Mouse (Mus musculus): ENCODE results near the gene Abcc4. TPM values are rescaled to one million over a fixed set of nuclear protein-coding genes. Genes with fewer than 3 reads are reported as not detected.
"Not testable (repeated sequence)": the region's sequence is repeated elsewhere in the genome, so short reads cannot be mapped to it uniquely, and the experiment has no call there.

Gene Abcc4
- polyA plus RNA-seq, 1 experiment from 2014 or later = 2.0 TPM

- 94% methylated on average over 5 of the region's 5 CpGs for WGBS
- H3K36me3 ChIP-seq = no peaks in the 10 kb centered on the region
- peaks cover 5% of the 10 kb centered on the region; the same call in 1 of the 2 replicates for H3K4me1 ChIP-seq
- no peak overlapping the region for H3K4me2 ChIP-seq
- H3K27me3 ChIP-seq = no peaks in the 10 kb centered on the region
- no peak overlapping the region for H3K27ac ChIP-seq
- H3K4me3 ChIP-seq = no peak overlapping the region
- no peak for ATAC-seq (ENCODE audit: insufficient number of reproducible peaks, insufficient read depth, low FRiP score, low TSS enrichment, low read depth)
- no peak overlapping the region for H3K9ac ChIP-seq
- no peaks in the 10 kb centered on the region for H3K9me3 ChIP-seq
Measured at GRCm38 (mm10) chr14:118565696-118566095, 140.3 kb downstream of the Abcc4 start.

GRCm38 (mm10) chr14:118563570-118563969, 142.4 kb downstream of the Abcc4 start:
- Histone ChIP-seq H3K9ac (no peak overlapping the region), H3K36me3 (no peaks in the 10 kb centered on the region), H3K9me3 (no peaks in the 10 kb centered on the region), H3K27me3 (no peaks in the 10 kb centered on the region), H3K4me2 (no peak overlapping the region), H3K4me1 (peaks cover 5% of the 10 kb centered on the region; the same call in 1 of the 2 replicates), H3K27ac (no peak overlapping the region), H3K4me3 (no peak overlapping the region)
- WGBS = 84% methylated on average over 8 of the region's 8 CpGs
- ATAC-seq (ENCODE audit: insufficient number of reproducible peaks, insufficient read depth, low FRiP score, low TSS enrichment, low read depth) = no peak

- H3K27ac ChIP-seq = no peak overlapping the region
- no peak for ATAC-seq (ENCODE audit: insufficient number of reproducible peaks, insufficient read depth, low FRiP score, low TSS enrichment, low read depth)
- no peak overlapping the region for H3K4me3 ChIP-seq
Measured at GRCm38 (mm10) chr14:118552901-118553475, 153.0 kb downstream of the Abcc4 start.

GRCm38 (mm10) chr14:118552390-118552789, 153.6 kb downstream of the Abcc4 start:
- Histone ChIP-seq H3K9ac (no peak overlapping the region), H3K4me2 (peak overlapping the region; percentile 55; the same call in 1 of the 2 replicates), H3K9me3 (no peaks in the 10 kb centered on the region), H3K4me3 (no peak overlapping the region), H3K27me3 (peaks cover 10% of the 10 kb centered on the region; the same call in 1 of the 2 replicates), H3K36me3 (no peaks in the 10 kb centered on the region), H3K4me1 (peaks cover 24% of the 10 kb centered on the region), H3K27ac (peak overlapping the region; percentile 51; the same call in 1 of the 2 replicates)
- ATAC-seq (ENCODE audit: insufficient number of reproducible peaks, insufficient read depth, low FRiP score, low TSS enrichment, low read depth) = no peak
- WGBS = 56% methylated on average over 5 of the region's 5 CpGs

More at GRCm38 (mm10) chr14:118552901-118553475, 153.0 kb downstream of the Abcc4 start:
- H3K27me3 ChIP-seq = peaks cover 10% of the 10 kb centered on the region; the same call in 1 of the 2 replicates
- H3K9ac ChIP-seq = no peak overlapping the region
- 72% methylated on average over 20 of the region's 20 CpGs for WGBS
- no peaks in the 10 kb centered on the region for H3K36me3 ChIP-seq
- peaks cover 27% of the 10 kb centered on the region for H3K4me1 ChIP-seq
- H3K4me2 ChIP-seq = no peak overlapping the region
- H3K9me3 ChIP-seq = no peaks in the 10 kb centered on the region

GRCm38 (mm10) chr14:118551725-118552285, 154.2 kb downstream of the Abcc4 start:
- H3K36me3 ChIP-seq = no peaks in the 10 kb centered on the region
- H3K4me2 ChIP-seq = peak overlapping the region; percentile 55
- no peaks in the 10 kb centered on the region for H3K9me3 ChIP-seq
- H3K27me3 ChIP-seq = peaks cover 10% of the 10 kb centered on the region; the same call in 1 of the 2 replicates
- H3K27ac ChIP-seq = peak overlapping the region; percentile 51; the same call in 1 of the 2 replicates
- H3K4me3 ChIP-seq = peak overlapping the region; percentile 19
- peaks cover 24% of the 10 kb centered on the region for H3K4me1 ChIP-seq
- 28% methylated on average over 24 of the region's 24 CpGs for WGBS
- no peak for ATAC-seq (ENCODE audit: insufficient number of reproducible peaks, insufficient read depth, low FRiP score, low TSS enrichment, low read depth)
- peak overlapping the region; percentile 44 for H3K9ac ChIP-seq

- peak overlapping the region; percentile 44; the same call in 1 of the 2 replicates for H3K9ac ChIP-seq
- peaks cover 10% of the 10 kb centered on the region; the same call in 1 of the 2 replicates for H3K27me3 ChIP-seq
- no peaks in the 10 kb centered on the region for H3K9me3 ChIP-seq
- H3K27ac ChIP-seq = no peak overlapping the region
- peak overlapping the region; percentile 55 for H3K4me2 ChIP-seq
- peaks cover 22% of the 10 kb centered on the region for H3K4me1 ChIP-seq
- H3K4me3 ChIP-seq = peak overlapping the region; percentile 19
- WGBS = 42% methylated on average over 18 of the region's 18 CpGs
- H3K36me3 ChIP-seq = no peaks in the 10 kb centered on the region
- ATAC-seq (ENCODE audit: insufficient number of reproducible peaks, insufficient read depth, low FRiP score, low TSS enrichment, low read depth) = no peak
Measured at GRCm38 (mm10) chr14:118551061-118551724, 154.8 kb downstream of the Abcc4 start.

- Histone ChIP-seq H3K4me3 (no peak overlapping the region), H3K4me1 (no peaks in the 10 kb centered on the region), H3K9me3 (no peaks in the 10 kb centered on the region), H3K4me2 (no peak overlapping the region), H3K27ac (no peak overlapping the region), H3K27me3 (no peaks in the 10 kb centered on the region), H3K36me3 (no peaks in the 10 kb centered on the region), H3K9ac (no peak overlapping the region)
- no peak for ATAC-seq (ENCODE audit: insufficient number of reproducible peaks, insufficient read depth, low FRiP score, low TSS enrichment, low read depth)
- WGBS = 83% methylated on average over 6 of the region's 6 CpGs
Measured at GRCm38 (mm10) chr14:118544493-118544892, 161.5 kb downstream of the Abcc4 start.

- Histone ChIP-seq H3K4me3 (no peak overlapping the region), H3K36me3 (no peaks in the 10 kb centered on the region)
Measured at GRCm38 (mm10) chr14:118542947-118543346, 163.1 kb downstream of the Abcc4 start.

GRCm38 (mm10) chr14:118531539-118531938, 174.5 kb downstream of the Abcc4 start:
- H3K9me3 ChIP-seq = no peaks in the 10 kb centered on the region
- H3K9ac ChIP-seq = no peak overlapping the region
- H3K4me3 ChIP-seq = no peak overlapping the region
- peaks cover 21% of the 10 kb centered on the region for H3K4me1 ChIP-seq
- no peaks in the 10 kb centered on the region for H3K27me3 ChIP-seq
- WGBS = 84% methylated on average over 3 of the region's 3 CpGs
- no peak overlapping the region for H3K27ac ChIP-seq
- H3K36me3 ChIP-seq = no peaks in the 10 kb centered on the region
- H3K4me2 ChIP-seq = no peak overlapping the region
- no peak for ATAC-seq (ENCODE audit: insufficient number of reproducible peaks, insufficient read depth, low FRiP score, low TSS enrichment, low read depth)

More at GRCm38 (mm10) chr14:118542947-118543346, 163.1 kb downstream of the Abcc4 start:
- H3K4me1 ChIP-seq = no peaks in the 10 kb centered on the region
- WGBS = 77% methylated on average over 9 of the region's 9 CpGs
- H3K27ac ChIP-seq = no peak overlapping the region
- no peaks in the 10 kb centered on the region for H3K9me3 ChIP-seq
- no peak overlapping the region for H3K9ac ChIP-seq
- H3K4me2 ChIP-seq = no peak overlapping the region
- no peaks in the 10 kb centered on the region for H3K27me3 ChIP-seq
- ATAC-seq (ENCODE audit: insufficient number of reproducible peaks, insufficient read depth, low FRiP score, low TSS enrichment, low read depth) = no peak

GRCm38 (mm10) chr14:118514280-118515031, 191.6 kb downstream of the Abcc4 start:
- WGBS = 67% methylated on average over 9 of the region's 9 CpGs

GRCm38 (mm10) chr14:118511715-118512114, 194.3 kb downstream of the Abcc4 start:
- H3K27ac ChIP-seq; H3K36me3 ChIP-seq; H3K4me3 ChIP-seq; H3K4me2 ChIP-seq; H3K9ac ChIP-seq; H3K27me3 ChIP-seq; H3K9me3 ChIP-seq; ATAC-seq (ENCODE audit: insufficient number of reproducible peaks, insufficient read depth, low FRiP score, low TSS enrichment, low read depth); H3K4me1 ChIP-seq: not testable (repeated sequence)
- 96% methylated on average over 6 of the region's 6 CpGs for WGBS

More at GRCm38 (mm10) chr14:118514280-118515031, 191.6 kb downstream of the Abcc4 start:
- H3K4me1 ChIP-seq = 0 out of 2 replicates have a peak, but pooled peaks cover 5% of the 10 kb centered on the region
- 0 out of 2 replicates have a peak, but pooled peaks cover 3% of the 10 kb centered on the region for H3K27me3 ChIP-seq
- H3K9ac ChIP-seq = no peak overlapping the region
- no peak overlapping the region for H3K4me3 ChIP-seq
- H3K4me2 ChIP-seq = no peak overlapping the region
- H3K36me3 ChIP-seq = no peaks in the 10 kb centered on the region
- no peak for ATAC-seq (ENCODE audit: insufficient number of reproducible peaks, insufficient read depth, low FRiP score, low TSS enrichment, low read depth)
- no peak overlapping the region for H3K27ac ChIP-seq
- H3K9me3 ChIP-seq = no peaks in the 10 kb centered on the region
